Comparison of ENCODE assay signal across 10 mouse cellular contexts in the genomic region with DNA sequence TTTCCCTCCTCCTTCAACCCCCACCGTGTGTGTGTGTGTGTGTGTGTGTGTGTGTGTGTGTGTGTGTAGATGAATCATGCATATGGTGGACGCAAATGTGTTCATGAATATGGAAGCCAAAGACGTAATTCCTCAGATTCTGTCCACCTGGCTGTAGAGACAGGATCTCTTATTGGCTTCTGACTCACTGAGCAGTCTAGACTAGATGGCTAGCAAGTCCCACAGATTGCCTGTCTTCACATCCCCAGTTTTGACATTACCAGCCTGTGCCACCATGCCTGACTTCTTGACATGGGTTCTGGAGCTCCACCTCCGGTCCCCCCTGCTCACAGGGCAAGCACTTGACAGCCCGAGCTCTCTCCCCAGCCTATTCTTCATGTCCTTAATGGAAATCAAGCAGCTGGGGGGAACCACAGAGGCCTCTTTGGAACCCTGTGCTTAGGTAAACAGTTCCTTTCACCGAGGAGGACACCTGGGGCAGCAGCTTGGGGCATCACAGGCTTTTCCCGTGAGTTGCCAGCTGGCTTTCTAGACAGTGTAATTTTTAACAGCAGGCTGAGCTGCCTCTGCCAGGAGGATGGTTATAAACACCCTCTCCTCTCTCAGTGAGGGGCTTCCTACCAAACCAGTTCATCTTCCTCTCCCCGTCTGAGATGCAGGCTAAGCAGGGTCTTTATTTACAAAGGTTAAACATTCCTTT.
DNase-seq lines count a peak whose midpoint lies in the region; ATAC-seq lines count a peak whose summit lies in the region.
"Had no signal": no experiment of that assay in that cellular context is flagged by ENCODE, and none has a peak within 500 bp of the region (broad histone marks: within the 10 kb centered on the region; RNA-seq: fewer than 3 reads in every experiment).

No protein-coding gene starts in this region.

- no peaks in the 10 kb centered on the region for H3K36me3 ChIP-seq in forebrain, embryonic 13.5 days (ENCODE audit: poor library complexity, severe bottlenecking)
- H3K36me3 ChIP-seq in forebrain, embryonic 10.5 days (replicated peaks), result no peaks in the 10 kb centered on the region
- H3K36me3 ChIP-seq in midbrain, embryonic 13.5 days, result no peaks in the 10 kb centered on the region
- no peaks in the 10 kb centered on the region for H3K36me3 ChIP-seq in midbrain, embryonic 15.5 days (replicated peaks)
- no peaks in the 10 kb centered on the region for H3K36me3 ChIP-seq in intestine, embryonic 16.5 days (ENCODE audit: control insufficient read depth, insufficient read depth, low read length)
- H3K36me3 ChIP-seq: liver, embryonic 15.5 days had no signal

- no peak overlapping the region for H3K4me2 ChIP-seq in forebrain, embryonic 13.5 days
- no peak overlapping the region for H3K4me2 ChIP-seq in midbrain, embryonic 13.5 days (replicated peaks)
- H3K4me2 ChIP-seq in midbrain, embryonic 15.5 days, result no peak overlapping the region
- H3K4me2 ChIP-seq in intestine, embryonic 16.5 days (ENCODE audit: low read depth, low read length), result no peak overlapping the region
- H3K4me2 ChIP-seq: liver, embryonic 15.5 days had no signal

- peaks cover 20% of the 10 kb centered on the region for H3K4me1 ChIP-seq in forebrain, embryonic 13.5 days
- peaks cover 12% of the 10 kb centered on the region for H3K4me1 ChIP-seq in forebrain, embryonic 10.5 days
- H3K4me1 ChIP-seq in midbrain, embryonic 13.5 days (replicated peaks), result peaks cover 18% of the 10 kb centered on the region
- peaks cover 12% of the 10 kb centered on the region; the same call in 1 of the 2 replicates for H3K4me1 ChIP-seq in midbrain, embryonic 15.5 days
- no peaks in the 10 kb centered on the region for H3K4me1 ChIP-seq in intestine, embryonic 16.5 days (ENCODE audit: control insufficient read depth, insufficient read depth, low read length)
- H3K4me1 ChIP-seq: liver, embryonic 15.5 days had no signal

- H3K9ac ChIP-seq in forebrain, embryonic 13.5 days, result no peak overlapping the region
- H3K9ac ChIP-seq in midbrain, embryonic 13.5 days (replicated peaks), result no peak overlapping the region
- H3K9ac ChIP-seq in midbrain, embryonic 15.5 days, result no peak overlapping the region
- H3K9ac ChIP-seq in intestine, embryonic 16.5 days (ENCODE audit: low read depth, low read length), result no peak overlapping the region
- H3K9ac ChIP-seq: liver, embryonic 15.5 days had no signal

- H3K27ac ChIP-seq in forebrain, embryonic 13.5 days, result peak overlapping the region; percentile 62
- no peak overlapping the region for H3K27ac ChIP-seq in forebrain, embryonic 10.5 days
- H3K27ac ChIP-seq in midbrain, embryonic 13.5 days, result peak overlapping the region; percentile 56; the same call in 1 of the 2 replicates
- no peak overlapping the region for H3K27ac ChIP-seq in midbrain, embryonic 15.5 days
- H3K27ac ChIP-seq in intestine, embryonic 16.5 days (ENCODE audit: low read length), result no peak overlapping the region
- H3K27ac ChIP-seq: liver, embryonic 15.5 days had no signal

- no peak overlapping the region for H3K4me3 ChIP-seq in forebrain, embryonic 13.5 days
- no peak overlapping the region for H3K4me3 ChIP-seq in forebrain, embryonic 10.5 days
- no peak overlapping the region for H3K4me3 ChIP-seq in midbrain, embryonic 13.5 days (replicated peaks)
- no peak overlapping the region for H3K4me3 ChIP-seq in midbrain, embryonic 15.5 days
- no peak overlapping the region for H3K4me3 ChIP-seq in intestine, embryonic 16.5 days (ENCODE audit: low read length)
- H3K4me3 ChIP-seq: liver, embryonic 15.5 days had no signal

- 35% methylated on average over 8 of the region's 8 CpGs for WGBS in forebrain, embryonic 13.5 days
- 42% methylated on average over 8 of the region's 8 CpGs for WGBS in forebrain, embryonic 10.5 days
- 37% methylated on average over 8 of the region's 8 CpGs for WGBS in midbrain, embryonic 13.5 days
- WGBS in midbrain, embryonic 15.5 days, result 35% methylated on average over 8 of the region's 8 CpGs
- 32% methylated on average over 8 of the region's 8 CpGs for WGBS in intestine, embryonic 16.5 days

- intact Hi-C loops in gastrocnemius, postnatal 14 days (cut with DNase I; ENCODE audit: low total_unique reads), result no loop called here

- no peak for DNase-seq in forebrain, embryonic 10.5 days (ENCODE audit: extremely low spot score, low spot score)
- peak; percentile 32 to 43 for DNase-seq in cerebellum, postnatal 36 days
- peak; percentile 14 for DNase-seq in mesoderm, embryonic 11.5 days (ENCODE audit: low read depth, low spot score)
- no peak for DNase-seq in gastrocnemius, postnatal 14 days
- DNase-seq: kidney, adult 18-20 months had no signal

- no peaks in the 10 kb centered on the region for H3K27me3 ChIP-seq in forebrain, embryonic 13.5 days
- H3K27me3 ChIP-seq in forebrain, embryonic 10.5 days (ENCODE audit: poor library complexity, severe bottlenecking), result no peaks in the 10 kb centered on the region
- no peaks in the 10 kb centered on the region for H3K27me3 ChIP-seq in midbrain, embryonic 13.5 days
- no peaks in the 10 kb centered on the region for H3K27me3 ChIP-seq in midbrain, embryonic 15.5 days (replicated peaks)
- no peaks in the 10 kb centered on the region for H3K27me3 ChIP-seq in intestine, embryonic 16.5 days (replicated peaks; ENCODE audit: control insufficient read depth, insufficient read depth, low read length)
- H3K27me3 ChIP-seq: liver, embryonic 15.5 days had no signal

- no peaks in the 10 kb centered on the region for H3K9me3 ChIP-seq in forebrain, embryonic 13.5 days (replicated peaks)
- no peaks in the 10 kb centered on the region for H3K9me3 ChIP-seq in forebrain, embryonic 10.5 days
- H3K9me3 ChIP-seq in midbrain, embryonic 13.5 days, result no peaks in the 10 kb centered on the region
- H3K9me3 ChIP-seq in midbrain, embryonic 15.5 days, result no peaks in the 10 kb centered on the region
- no peaks in the 10 kb centered on the region for H3K9me3 ChIP-seq in intestine, embryonic 16.5 days (ENCODE audit: control insufficient read depth, low read length)
- H3K9me3 ChIP-seq: liver, embryonic 15.5 days had no signal

- peak; percentile 53; the same call in 1 of the 2 replicates for ATAC-seq in forebrain, embryonic 13.5 days
- ATAC-seq in midbrain, embryonic 13.5 days, result no peak
- ATAC-seq in midbrain, embryonic 15.5 days (replicated peaks), result no peak
- ATAC-seq in intestine, embryonic 16.5 days, result no peak

Comparison
In these comparisons a context has a peak if more than half of its experiments do, and no peak if none do; other contexts are left out.
1. H3K27ac ChIP-seq: peak in forebrain, embryonic 13.5 days (single experiment) and midbrain, embryonic 13.5 days (single experiment); none in forebrain, embryonic 10.5 days (single experiment), midbrain, embryonic 15.5 days (single experiment) and intestine, embryonic 16.5 days (single experiment).
2. DNase-seq: peak in cerebellum, postnatal 36 days (2 of 2) and mesoderm, embryonic 11.5 days (single experiment); none in forebrain, embryonic 10.5 days (single experiment) and gastrocnemius, postnatal 14 days (single experiment).